Mouse (Mus musculus) megakaryocyte, embryonic 14.5 days (primary cell): ENCODE measurements around the gene Slc5a6.

Source experiments
- FLI1 ChIP-seq: IDR thresholded peaks from 2 replicates; pipeline ENCODE4 v1.6.1; 2012; ENCODE audit warnings: low read length, inconsistent platforms, mixed read lengths
- GATA1 ChIP-seq: IDR thresholded peaks from 3 replicates; pipeline ENCODE4 v1.6.1; 2012; ENCODE audit warnings: mixed read lengths, low read length, inconsistent platforms, borderline replicate concordance

DNA sequence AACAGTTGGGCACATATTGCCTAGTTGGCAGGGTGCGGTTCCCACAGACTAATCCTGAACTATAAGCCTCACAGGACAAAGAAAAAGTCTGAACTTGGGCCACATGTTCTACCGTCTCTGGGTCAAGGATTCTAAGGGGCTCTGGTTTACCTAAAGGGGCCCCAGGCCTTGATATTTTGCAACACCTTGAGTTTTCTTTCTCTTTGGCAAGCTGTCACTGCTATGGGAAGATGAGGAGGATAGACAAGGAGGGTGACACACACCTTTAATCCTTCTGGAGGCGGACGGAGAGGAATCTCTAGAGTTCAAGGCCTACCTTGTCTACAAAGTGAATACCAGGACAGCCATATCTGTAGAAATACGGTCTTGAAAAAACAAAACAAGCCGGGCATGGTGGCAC, 2.3 kb downstream of the Slc5a6 start:
- no peak for TF ChIP-seq GATA1
- no peak for TF ChIP-seq FLI1
